Mouse (Mus musculus): ENCODE data around the gene Tcl1b2.
"Not testable (repeated sequence)": the region's sequence is repeated elsewhere in the genome, so short reads cannot be mapped to it uniquely, and the experiment has no call there.

DNA sequence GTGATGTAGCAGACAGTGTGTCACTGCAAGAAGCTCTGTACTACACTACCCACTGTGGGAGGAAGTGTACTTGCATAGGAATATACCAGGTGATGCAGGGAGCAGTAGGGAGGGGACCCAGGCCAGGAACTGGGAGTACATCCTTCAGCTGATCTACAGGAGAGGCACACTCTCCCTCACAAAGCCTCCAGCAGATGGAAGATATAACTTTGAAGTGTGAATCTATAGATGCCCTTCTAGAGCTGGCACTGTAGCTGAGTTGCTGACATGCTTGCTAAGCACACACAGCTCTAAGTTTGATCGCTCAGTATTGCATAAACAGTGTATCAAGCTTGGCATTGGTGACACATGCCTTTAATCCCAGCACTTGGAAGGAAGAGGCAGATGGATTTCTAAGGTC is 8.1 kb upstream of the Tcl1b2 start:
- TF ChIP-seq EP300 (IDR thresholded peaks at IDR 0.05; ENCODE audit: low read depth in 1 of 2, low read length in 2 of 2); ZKSCAN1 (IDR thresholded peaks at IDR 0.05; ENCODE audit: low read depth, low read length); POLR2A (IDR thresholded peaks at IDR 0.05; ENCODE audit: control insufficient read depth in 1 of 2, insufficient read depth in 1 of 2, low read depth in 1 of 2, low read length in 2 of 2, poor library complexity in 1 of 2); MEF2A (IDR thresholded peaks at IDR 0.05; ENCODE audit: extremely low read depth, insufficient replicate concordance, low read depth, low read length, poor library complexity, severe bottlenecking); GATA1 (IDR thresholded peaks at IDR 0.05; ENCODE audit: low read depth, low read length); JUND (IDR thresholded peaks at IDR 0.05; ENCODE audit: low read depth, low read length); USF1 (IDR thresholded peaks at IDR 0.05; ENCODE audit: low read depth, low read length); CHD2 (IDR thresholded peaks at IDR 0.05; ENCODE audit: low read length): not testable (repeated sequence)

All from MEL (cell line).